Mouse (Mus musculus): ENCODE data around the gene Chrnd. TPM values are rescaled to one million over a fixed set of nuclear protein-coding genes. Genes with fewer than 3 reads are reported as not detected.

The Chrnd gene
- polyA plus RNA-seq, 2 experiments: 6.2 to 12.4 TPM

GRCm38 (mm10) chr1:87183998-87184750 is 6.2 kb upstream of the Chrnd start:
- 32% methylated on average over 15 of the region's 15 CpGs for WGBS
- no peak overlapping the region for H3K4me3 ChIP-seq (replicated peaks; ENCODE audit: low read length)
- no peak for TF ChIP-seq POLR2A (IDR thresholded peaks at IDR 0.05; ENCODE audit: borderline replicate concordance, extremely low read depth, insufficient read depth, insufficient read length)
- no peaks in the 10 kb centered on the region for H3K36me3 ChIP-seq (ENCODE audit: control insufficient read depth, insufficient read depth, low read length)
- ATAC-seq (ENCODE audit: low FRiP score, low read depth) (no peak), DNase-seq (ENCODE audit: low spot score) (peak; percentile 14)
- H3K27ac ChIP-seq (replicated peaks; ENCODE audit: low read depth, low read length): no peak overlapping the region
- peaks cover 45% of the 10 kb centered on the region for H3K27me3 ChIP-seq (ENCODE audit: control insufficient read depth, insufficient read depth, low read length)
- H3K9me3 ChIP-seq (ENCODE audit: control insufficient read depth, low read length): no peaks in the 10 kb centered on the region
- no peak overlapping the region for H3K9ac ChIP-seq (ENCODE audit: low read depth, low read length, severe bottlenecking)
- no peak overlapping the region for H3K4me2 ChIP-seq (replicated peaks; ENCODE audit: low read depth, low read length, severe bottlenecking)
- H3K4me1 ChIP-seq (ENCODE audit: control insufficient read depth, insufficient read depth, low read length): 0 out of 2 replicates have a peak, but pooled peaks cover 3% of the 10 kb centered on the region

GRCm38 (mm10) chr1:87184751-87185139 is 5.7 kb upstream of the Chrnd start:
- Histone ChIP-seq H3K4me2 (replicated peaks; ENCODE audit: low read depth, low read length, severe bottlenecking) (no peak overlapping the region), H3K4me3 (replicated peaks; ENCODE audit: low read length) (no peak overlapping the region), H3K9ac (ENCODE audit: low read depth, low read length, severe bottlenecking) (no peak overlapping the region), H3K36me3 (ENCODE audit: control insufficient read depth, insufficient read depth, low read length) (no peaks in the 10 kb centered on the region), H3K27me3 (ENCODE audit: control insufficient read depth, insufficient read depth, low read length) (peaks cover 45% of the 10 kb centered on the region), H3K4me1 (ENCODE audit: control insufficient read depth, insufficient read depth, low read length) (0 out of 2 replicates have a peak, but pooled peaks cover 3% of the 10 kb centered on the region), H3K9me3 (ENCODE audit: control insufficient read depth, low read length) (no peaks in the 10 kb centered on the region), H3K27ac (replicated peaks; ENCODE audit: low read depth, low read length) (no peak overlapping the region)
- no peak for TF ChIP-seq POLR2A (IDR thresholded peaks at IDR 0.05; ENCODE audit: borderline replicate concordance, extremely low read depth, insufficient read depth, insufficient read length)
- ATAC-seq (ENCODE audit: low FRiP score, low read depth) (no peak), DNase-seq (ENCODE audit: low spot score) (peak; percentile 60)
- WGBS: 6% methylated on average over 20 of the region's 20 CpGs

- ATAC-seq (ENCODE audit: low FRiP score, low read depth) (no peak), DNase-seq (ENCODE audit: low spot score) (no peak)
- Histone ChIP-seq H3K27me3 (ENCODE audit: control insufficient read depth, insufficient read depth, low read length) (peaks cover 45% of the 10 kb centered on the region), H3K4me3 (replicated peaks; ENCODE audit: low read length) (no peak overlapping the region), H3K36me3 (ENCODE audit: control insufficient read depth, insufficient read depth, low read length) (no peaks in the 10 kb centered on the region), H3K9ac (ENCODE audit: low read depth, low read length, severe bottlenecking) (no peak overlapping the region), H3K4me1 (ENCODE audit: control insufficient read depth, insufficient read depth, low read length) (0 out of 2 replicates have a peak, but pooled peaks cover 3% of the 10 kb centered on the region), H3K27ac (replicated peaks; ENCODE audit: low read depth, low read length) (no peak overlapping the region), H3K4me2 (replicated peaks; ENCODE audit: low read depth, low read length, severe bottlenecking) (no peak overlapping the region), H3K9me3 (ENCODE audit: control insufficient read depth, low read length) (no peaks in the 10 kb centered on the region)
- WGBS: 10% methylated on average over 13 of the region's 13 CpGs
- TF ChIP-seq POLR2A (IDR thresholded peaks at IDR 0.05; ENCODE audit: borderline replicate concordance, extremely low read depth, insufficient read depth, insufficient read length): no peak
These were observed 4.9 kb upstream of the Chrnd start for GRCm38 (mm10) chr1:87185526-87185925.

GRCm38 (mm10) chr1:87186261-87187036 is 4.0 kb upstream of the Chrnd start:
- no peak for TF ChIP-seq POLR2A (IDR thresholded peaks at IDR 0.05; ENCODE audit: borderline replicate concordance, extremely low read depth, insufficient read depth, insufficient read length)
- H3K27ac ChIP-seq (replicated peaks; ENCODE audit: low read depth, low read length): no peak overlapping the region
- peak overlapping the region; percentile 53 for H3K4me3 ChIP-seq (replicated peaks; ENCODE audit: low read length)
- no peaks in the 10 kb centered on the region for H3K9me3 ChIP-seq (ENCODE audit: control insufficient read depth, low read length)
- DNase-seq (ENCODE audit: low spot score): no peak
- ATAC-seq (ENCODE audit: low FRiP score, low read depth): peak; percentile 45
- H3K4me1 ChIP-seq (ENCODE audit: control insufficient read depth, insufficient read depth, low read length): 0 out of 2 replicates have a peak, but pooled peaks cover 3% of the 10 kb centered on the region
- H3K27me3 ChIP-seq (ENCODE audit: control insufficient read depth, insufficient read depth, low read length): peaks cover 45% of the 10 kb centered on the region
- H3K36me3 ChIP-seq (ENCODE audit: control insufficient read depth, insufficient read depth, low read length): no peaks in the 10 kb centered on the region
- H3K4me2 ChIP-seq (replicated peaks; ENCODE audit: low read depth, low read length, severe bottlenecking): peak overlapping the region; percentile 95
- H3K9ac ChIP-seq (ENCODE audit: low read depth, low read length, severe bottlenecking): peak overlapping the region; percentile 65
- 4% methylated on average over 43 of the region's 54 CpGs for WGBS

- peaks cover 45% of the 10 kb centered on the region for H3K27me3 ChIP-seq (ENCODE audit: control insufficient read depth, insufficient read depth, low read length)
- peak; percentile 53 for ATAC-seq (ENCODE audit: low FRiP score, low read depth)
- 5% methylated on average over 15 of the region's 15 CpGs for WGBS
These were observed 3.4 kb upstream of the Chrnd start for GRCm38 (mm10) chr1:87187037-87187355.

More at GRCm38 (mm10) chr1:87187037-87187355, 3.4 kb upstream of the Chrnd start:
- Histone ChIP-seq H3K27ac (replicated peaks; ENCODE audit: low read depth, low read length) (no peak overlapping the region), H3K9ac (ENCODE audit: low read depth, low read length, severe bottlenecking) (peak overlapping the region; percentile 65), H3K9me3 (ENCODE audit: control insufficient read depth, low read length) (no peaks in the 10 kb centered on the region), H3K4me1 (ENCODE audit: control insufficient read depth, insufficient read depth, low read length) (0 out of 2 replicates have a peak, but pooled peaks cover 3% of the 10 kb centered on the region), H3K36me3 (ENCODE audit: control insufficient read depth, insufficient read depth, low read length) (no peaks in the 10 kb centered on the region), H3K4me2 (replicated peaks; ENCODE audit: low read depth, low read length, severe bottlenecking) (peak overlapping the region; percentile 95), H3K4me3 (replicated peaks; ENCODE audit: low read length) (peak overlapping the region; percentile 53)
- DNase-seq (ENCODE audit: low spot score): peak; percentile 75
- TF ChIP-seq POLR2A (IDR thresholded peaks at IDR 0.05; ENCODE audit: borderline replicate concordance, extremely low read depth, insufficient read depth, insufficient read length): no peak
